Mouse (Mus musculus) lung, embryonic 16.5 days (tissue): ENCODE results near the gene Rtn1. TPM values are rescaled to one million over a fixed set of nuclear protein-coding genes. Genes with fewer than 3 reads are reported as not detected.

Experiments used
- ATAC-seq: fragments of 200-750 bp; cut with Nextera tagmentation; 2 replicates; pipeline ENCODE4 v1.8.0; 2017; ENCODE audit warnings: low read depth, mild to moderate bottlenecking, moderate library complexity
- H3K27ac ChIP-seq: fragments of 300-500 bp; sonication (generic); 2 replicates; pipeline ENCODE4 v1.5.1; 2014; ENCODE audit warnings: mild to moderate bottlenecking, control low read depth, low read length
- H3K27me3 ChIP-seq: fragments of 300-500 bp; sonication (generic); 2 replicates; pipeline ENCODE4 v1.6.1; 2014; ENCODE audit warnings: low read depth, low read length, mixed read lengths; ENCODE audit not compliant: control insufficient read depth, insufficient read depth
- H3K36me3 ChIP-seq: fragments of 300-500 bp; sonication (generic); 2 replicates; pipeline ENCODE4 v1.6.1; 2014; ENCODE audit warnings: low read length; ENCODE audit not compliant: control insufficient read depth, insufficient read depth
- H3K4me1 ChIP-seq: fragments of 300-500 bp; sonication (generic); replicated peaks from 2 replicates; pipeline ENCODE4 v1.6.1; 2014; ENCODE audit warnings: low read length, mixed read lengths; ENCODE audit not compliant: control insufficient read depth, insufficient read depth
- H3K4me2 ChIP-seq: fragments of 300-500 bp; sonication (generic); 2 replicates; pipeline ENCODE4 v1.6.1; 2014; ENCODE audit warnings: low read depth, low read length, control low read depth
- H3K4me3 ChIP-seq: fragments of 300-500 bp; sonication (generic); 2 replicates; pipeline ENCODE4 v1.5.1; 2014; ENCODE audit warnings: mild to moderate bottlenecking, low read length, control low read depth
- H3K9ac ChIP-seq: fragments of 300-500 bp; sonication (generic); 2 replicates; pipeline ENCODE4 v1.6.1; 2014; ENCODE audit warnings: low read length, control low read depth
- H3K9me3 ChIP-seq: fragments of 300-500 bp; sonication (generic); 2 replicates; pipeline ENCODE4 v1.6.1; 2016; ENCODE audit warnings: low read length; ENCODE audit not compliant: control insufficient read depth
- WGBS: fragments of 180-500 bp; shearing (Covaris S2); extraction: QIAGEN DNeasy Blood & Tissue Kit; methylation state at CpG from one replicate; pipeline ENCODE4 v1.1.7; 2014; 5-methylcytosine and 5-hydroxymethylcytosine counted together
- polyA plus RNA-seq: library from polyadenylated mRNA; unstranded; fragments of >200 nt; fragmentation: Nextera tagmentation; extraction: Ambion mirVana; gene quantifications from 2 replicates; pipeline ENCODE4 v1.2.1, GENCODE M21; 2015

Rtn1 gene
- polyA plus RNA-seq, 1 experiment from 2014 or later, result 14.6 TPM

DNA sequence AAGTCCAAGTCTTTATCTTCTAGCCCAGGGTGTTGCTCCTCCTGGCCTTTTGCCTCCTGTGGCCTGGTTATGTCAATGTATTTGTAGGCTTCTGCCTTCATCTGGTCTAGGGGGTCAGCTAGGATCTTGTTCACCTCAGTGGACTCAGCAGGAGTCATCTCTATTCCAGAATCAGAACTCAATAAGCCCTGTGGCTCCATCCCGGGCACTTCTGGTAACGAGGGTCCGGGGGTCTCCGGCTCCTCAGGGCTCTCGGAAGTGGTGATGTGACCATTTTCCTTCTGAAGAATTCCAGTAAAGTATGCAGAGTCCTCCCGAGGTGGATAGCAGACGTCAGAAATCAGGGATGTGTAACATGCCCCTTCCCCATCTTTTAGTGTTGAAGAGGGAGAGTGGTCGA is 100.3 kb downstream of the Rtn1 start:
- Histone ChIP-seq H3K27ac (no peak overlapping the region), H3K9ac (no peak overlapping the region), H3K4me1 (no peaks in the 10 kb centered on the region), H3K4me2 (no peak overlapping the region), H3K9me3 (no peaks in the 10 kb centered on the region), H3K27me3 (no peaks in the 10 kb centered on the region), H3K36me3 (no peaks in the 10 kb centered on the region), H3K4me3 (no peak overlapping the region)
- WGBS, result 89% methylated on average over 8 of the region's 8 CpGs
- ATAC-seq, result no peak

- no peak for ATAC-seq
- no peak overlapping the region for H3K27ac ChIP-seq
- whole genome bisulfite sequencing, result 90% methylated on average over 11 of the region's 11 CpGs
Measured at GRCm38 (mm10) chr12:72306281-72306680, 102.6 kb downstream of the Rtn1 start.

DNA sequence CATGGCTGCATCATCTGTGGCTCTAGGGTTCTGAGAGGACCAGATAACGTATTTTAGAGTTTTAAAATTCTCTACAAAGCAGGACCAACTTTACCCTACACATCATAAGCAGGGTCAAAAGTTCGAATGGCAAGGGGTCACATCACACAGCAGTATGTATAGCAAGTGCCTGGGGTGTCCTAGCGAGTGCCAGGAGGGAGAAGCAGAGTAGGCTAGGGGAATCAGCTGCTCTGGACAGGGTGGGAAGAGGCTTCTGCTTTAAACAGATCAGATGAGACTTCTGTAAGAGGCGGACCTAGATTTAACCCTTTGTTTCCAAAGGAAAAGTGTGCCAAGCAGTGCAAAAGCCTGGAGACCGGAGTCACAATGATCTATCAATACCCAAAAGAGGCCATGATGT is 103.4 kb downstream of the Rtn1 start:
- no peaks in the 10 kb centered on the region for H3K36me3 ChIP-seq
- no peaks in the 10 kb centered on the region for H3K27me3 ChIP-seq
- H3K4me1 ChIP-seq, result no peaks in the 10 kb centered on the region
- H3K9me3 ChIP-seq, result no peaks in the 10 kb centered on the region
- no peak overlapping the region for H3K4me3 ChIP-seq
- no peak overlapping the region for H3K4me2 ChIP-seq
- H3K27ac ChIP-seq, result no peak overlapping the region
- no peak overlapping the region for H3K9ac ChIP-seq
- ATAC-seq, result no peak
- WGBS, result 49% methylated on average over 5 of the region's 5 CpGs

More at GRCm38 (mm10) chr12:72306281-72306680, 102.6 kb downstream of the Rtn1 start:
- Histone ChIP-seq H3K27me3 (no peaks in the 10 kb centered on the region), H3K9ac (no peak overlapping the region), H3K4me2 (no peak overlapping the region), H3K9me3 (no peaks in the 10 kb centered on the region), H3K36me3 (no peaks in the 10 kb centered on the region), H3K4me1 (no peaks in the 10 kb centered on the region), H3K4me3 (no peak overlapping the region)

DNA sequence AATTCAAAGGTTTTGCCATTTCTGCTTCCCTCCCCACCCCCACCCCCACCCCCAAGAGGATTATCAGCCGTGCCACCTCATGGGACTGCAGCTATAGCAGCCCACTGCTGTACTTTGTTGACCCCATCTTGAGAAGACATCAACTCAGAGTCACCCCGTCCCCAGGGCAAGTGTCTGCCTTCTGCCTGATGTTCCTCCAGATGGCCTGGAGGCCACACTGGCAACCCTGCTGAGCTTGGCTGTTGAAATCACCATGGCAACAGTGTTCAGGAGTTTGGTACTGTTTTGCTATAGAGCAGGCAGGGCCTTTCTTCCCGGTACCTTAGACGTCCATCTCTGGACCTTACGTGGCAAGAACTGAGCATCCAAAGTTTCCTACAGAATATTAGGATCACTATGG is 103.9 kb downstream of the Rtn1 start:
- Histone ChIP-seq H3K9me3 (no peaks in the 10 kb centered on the region), H3K36me3 (no peaks in the 10 kb centered on the region), H3K9ac (no peak overlapping the region), H3K27ac (no peak overlapping the region), H3K27me3 (no peaks in the 10 kb centered on the region), H3K4me2 (no peak overlapping the region), H3K4me3 (no peak overlapping the region), H3K4me1 (no peaks in the 10 kb centered on the region)
- WGBS, result 48% methylated on average over 5 of the region's 5 CpGs
- no peak for ATAC-seq

GRCm38 (mm10) chr12:72304347-72304688 is 104.5 kb downstream of the Rtn1 start:
- Histone ChIP-seq H3K9ac (no peak overlapping the region), H3K27me3 (no peaks in the 10 kb centered on the region), H3K9me3 (no peaks in the 10 kb centered on the region), H3K27ac (no peak overlapping the region), H3K4me2 (no peak overlapping the region), H3K36me3 (no peaks in the 10 kb centered on the region), H3K4me3 (no peak overlapping the region), H3K4me1 (no peaks in the 10 kb centered on the region)
- 86% methylated on average over 5 of the region's 5 CpGs for WGBS
- ATAC-seq, result no peak

GRCm38 (mm10) chr12:72303624-72304346 is 105.1 kb downstream of the Rtn1 start:
- Histone ChIP-seq H3K27ac (no peak overlapping the region), H3K9me3 (no peaks in the 10 kb centered on the region), H3K9ac (no peak overlapping the region), H3K27me3 (no peaks in the 10 kb centered on the region), H3K4me1 (no peaks in the 10 kb centered on the region), H3K4me3 (no peak overlapping the region), H3K36me3 (no peaks in the 10 kb centered on the region), H3K4me2 (no peak overlapping the region)
- ATAC-seq, result no peak
- WGBS, result 65% methylated on average over 37 of the region's 37 CpGs

DNA sequence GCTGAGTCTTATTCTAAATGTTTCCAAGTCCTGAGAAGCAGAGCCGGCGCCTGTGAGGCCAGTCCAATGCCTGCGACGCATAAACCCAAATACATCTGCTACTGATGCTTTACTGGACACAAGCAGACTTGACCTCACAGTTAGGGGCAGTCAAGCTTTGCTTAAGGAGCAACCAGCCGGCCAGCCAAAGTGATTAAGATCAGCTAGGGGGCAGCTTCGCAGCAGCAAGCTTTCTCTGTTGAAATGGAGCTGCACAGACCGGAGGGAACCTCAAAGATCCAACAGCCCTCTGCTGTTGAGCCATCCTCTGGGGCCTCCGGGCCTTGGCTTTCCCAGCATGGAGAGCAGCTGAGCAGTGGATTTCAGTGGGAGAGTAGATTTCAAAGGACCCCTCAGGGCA is 107.4 kb downstream of the Rtn1 start:
- H3K36me3 ChIP-seq, result no peaks in the 10 kb centered on the region
- H3K4me3 ChIP-seq, result no peak overlapping the region
- WGBS, result 57% methylated on average over 8 of the region's 8 CpGs
- H3K9me3 ChIP-seq, result no peaks in the 10 kb centered on the region
- no peak for ATAC-seq
- no peak overlapping the region for H3K4me2 ChIP-seq
- no peaks in the 10 kb centered on the region for H3K27me3 ChIP-seq
- no peak overlapping the region for H3K27ac ChIP-seq
- no peak overlapping the region for H3K9ac ChIP-seq
- H3K4me1 ChIP-seq, result no peaks in the 10 kb centered on the region

DNA sequence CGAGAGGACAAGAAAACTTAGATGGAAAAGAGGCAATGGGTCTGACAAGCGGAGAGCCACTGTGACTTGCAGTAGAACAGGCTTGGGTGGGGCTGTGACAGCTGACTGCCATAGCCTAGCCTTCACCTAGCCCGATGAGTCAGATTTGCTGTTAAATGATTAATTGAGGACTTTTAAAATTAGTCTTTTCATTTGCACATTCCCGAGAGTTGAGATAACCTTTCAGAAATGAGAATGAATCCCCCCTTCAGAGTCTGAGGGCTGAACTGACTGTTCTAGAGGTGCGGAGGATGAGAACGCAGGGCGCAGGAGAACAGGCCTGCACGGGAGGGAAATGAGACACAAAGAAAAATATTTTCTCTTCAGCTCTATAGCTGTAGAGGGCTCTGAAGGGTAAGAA is 107.9 kb downstream of the Rtn1 start:
- ATAC-seq, result no peak
- WGBS, result 48% methylated on average over 8 of the region's 8 CpGs
- Histone ChIP-seq H3K9ac (no peak overlapping the region), H3K4me2 (no peak overlapping the region), H3K27ac (no peak overlapping the region), H3K9me3 (no peaks in the 10 kb centered on the region), H3K27me3 (no peaks in the 10 kb centered on the region), H3K36me3 (no peaks in the 10 kb centered on the region), H3K4me3 (no peak overlapping the region), H3K4me1 (no peaks in the 10 kb centered on the region)

GRCm38 (mm10) chr12:72298222-72298621 is 110.6 kb downstream of the Rtn1 start:
- H3K27ac ChIP-seq, result no peak overlapping the region
- no peak overlapping the region for H3K4me3 ChIP-seq
- H3K9me3 ChIP-seq, result peaks cover under 1% of the 10 kb centered on the region; the same call in 1 of the 2 replicates
- no peaks in the 10 kb centered on the region for H3K27me3 ChIP-seq
- WGBS, result 25% methylated on average over 7 of the region's 7 CpGs
- H3K4me1 ChIP-seq, result no peaks in the 10 kb centered on the region
- no peaks in the 10 kb centered on the region for H3K36me3 ChIP-seq
- no peak for ATAC-seq
- no peak overlapping the region for H3K4me2 ChIP-seq
- no peak overlapping the region for H3K9ac ChIP-seq

- no peak overlapping the region for H3K9ac ChIP-seq
- H3K4me2 ChIP-seq, result no peak overlapping the region
- peaks cover 2% of the 10 kb centered on the region; the same call in 1 of the 2 replicates for H3K9me3 ChIP-seq
- no peak overlapping the region for H3K4me3 ChIP-seq
- 87% methylated on average over 5 of the region's 5 CpGs for whole genome bisulfite sequencing
- no peak for ATAC-seq
- no peaks in the 10 kb centered on the region for H3K36me3 ChIP-seq
- no peaks in the 10 kb centered on the region for H3K27me3 ChIP-seq
- H3K27ac ChIP-seq, result no peak overlapping the region
- H3K4me1 ChIP-seq, result no peaks in the 10 kb centered on the region
Measured at GRCm38 (mm10) chr12:72296552-72296951, 112.3 kb downstream of the Rtn1 start.
